Mouse (Mus musculus): ENCODE measurements around the gene Efnb2.

Gene Efnb2

GRCm38 (mm10) chr8:8655346-8656340, 5.4 kb downstream of the Efnb2 start:
- DNase-seq: no peak

- DNase-seq: no peak
Observed at GRCm38 (mm10) chr8:8653906-8654489, 7.0 kb downstream of the Efnb2 start.

- DNase-seq: no peak
Observed at GRCm38 (mm10) chr8:8653343-8653742, 7.7 kb downstream of the Efnb2 start.

- DNase-seq: no peak
Observed at GRCm38 (mm10) chr8:8652388-8652787, 8.7 kb downstream of the Efnb2 start.

- DNase-seq: peak; percentile 81
Observed at GRCm38 (mm10) chr8:8649944-8650343, 11.1 kb downstream of the Efnb2 start.

GRCm38 (mm10) chr8:8649536-8649935, 11.5 kb downstream of the Efnb2 start:
- DNase-seq: no peak

GRCm38 (mm10) chr8:8648686-8649085, 12.4 kb downstream of the Efnb2 start:
- DNase-seq: no peak

- no peak for DNase-seq
Observed at GRCm38 (mm10) chr8:8647824-8648223, 13.2 kb downstream of the Efnb2 start.

GRCm38 (mm10) chr8:8647319-8647718, 13.7 kb downstream of the Efnb2 start:
- DNase-seq: no peak

GRCm38 (mm10) chr8:8644160-8644915, 16.7 kb downstream of the Efnb2 start:
- no peak for DNase-seq

GRCm38 (mm10) chr8:8640264-8640588, 20.8 kb downstream of the Efnb2 start:
- DNase-seq: no peak

GRCm38 (mm10) chr8:8639569-8640263, 21.3 kb downstream of the Efnb2 start:
- DNase-seq: no peak

GRCm38 (mm10) chr8:8631394-8631793, 29.6 kb downstream of the Efnb2 start:
- no peak for DNase-seq

- no peak for DNase-seq
Observed at GRCm38 (mm10) chr8:8624017-8624416, 37.0 kb downstream of the Efnb2 start.

GRCm38 (mm10) chr8:8623486-8623885, 37.6 kb downstream of the Efnb2 start:
- peak; percentile 43 for DNase-seq

- DNase-seq: no peak
Observed at GRCm38 (mm10) chr8:8622476-8622875, 38.6 kb downstream of the Efnb2 start.

- DNase-seq: no peak
Observed at GRCm38 (mm10) chr8:8622031-8622430, 39.0 kb downstream of the Efnb2 start.

- peak; percentile 52 for DNase-seq
Observed at GRCm38 (mm10) chr8:8621236-8621917, 39.7 kb downstream of the Efnb2 start.

GRCm38 (mm10) chr8:8620536-8620935, 40.5 kb downstream of the Efnb2 start:
- DNase-seq: peak; percentile 61

GRCm38 (mm10) chr8:8619221-8620194, 41.5 kb downstream of the Efnb2 start:
- DNase-seq: peak; percentile 33

- no peak for DNase-seq
Observed at GRCm38 (mm10) chr8:8613844-8614243, 47.2 kb downstream of the Efnb2 start.

Data from right cerebral cortex, adult 18-20 months (tissue).